Mouse (Mus musculus): ENCODE measurements around the gene Cdh22. TPM values are rescaled to one million over a fixed set of nuclear protein-coding genes. Genes with fewer than 3 reads are reported as not detected.

Gene Cdh22
- polyA plus RNA-seq (2014; fragmentation: Nextera tagmentation; extraction: Ambion mirVana) = 12.4 and 15.4 TPM in 2 replicates

DNA sequence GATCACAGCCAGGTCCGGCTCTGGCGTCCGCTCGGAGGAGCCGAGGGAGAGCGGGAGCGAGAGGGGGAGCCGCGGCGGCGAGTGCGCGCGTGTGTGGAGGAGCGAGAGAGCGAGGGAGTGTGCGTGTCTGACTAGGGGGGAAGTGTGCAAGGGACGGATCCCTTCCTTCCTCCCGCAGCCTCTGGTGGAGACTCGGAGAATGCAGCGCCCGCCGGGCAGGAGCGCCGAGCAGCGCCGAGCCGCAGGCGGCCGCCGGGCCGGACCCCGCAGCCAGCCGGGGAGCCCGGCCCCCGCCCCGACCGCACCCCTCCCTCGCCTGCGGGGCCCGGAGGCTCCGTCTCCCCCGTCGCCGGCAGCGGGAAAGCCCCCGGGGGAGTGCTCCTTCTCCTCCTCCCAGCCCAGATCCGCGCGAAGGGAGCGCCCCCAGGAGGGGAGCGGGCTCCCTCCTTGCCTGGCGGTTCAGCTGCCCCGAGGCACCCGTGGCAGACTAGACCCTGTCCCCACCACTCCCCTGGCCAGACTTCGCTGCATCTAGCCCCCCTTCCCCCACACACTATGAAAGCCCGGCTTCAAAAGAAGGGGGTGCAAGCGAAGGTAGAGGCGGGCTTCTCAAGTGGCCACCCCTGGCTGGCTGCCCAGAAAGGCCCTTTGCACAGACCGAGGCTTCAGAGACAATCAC, at the start of gene Cdh22:
Gene Cdh22, minus strand, starts transcription at position 241 of the 679 bp plus-strand sequence.
- DNase-seq (ENCODE audit: low spot score) = peak; percentile 73
- Histone ChIP-seq H3K9me3 (ENCODE audit: control insufficient read depth, low read length) (no peaks in the 10 kb centered on the region), H3K4me2 (replicated peaks) (peak within 1 kb of the TSS; percentile 97), H3K36me3 (replicated peaks; ENCODE audit: control insufficient read depth, insufficient read depth) (no peaks in the 10 kb centered on the region), H3K27me3 (ENCODE audit: control insufficient read depth, insufficient read depth, low read length) (peaks cover 73% of the 10 kb centered on the region), H3K27ac (peak within 1 kb of the TSS; percentile 72), H3K4me3 (replicated peaks; ENCODE audit: low read length) (peak within 1 kb of the TSS; percentile 59), H3K4me1 (replicated peaks; ENCODE audit: control insufficient read depth, insufficient read depth, low read length) (peaks cover 26% of the 10 kb centered on the region), H3K9ac (peak within 1 kb of the TSS; percentile 82)
- 0% methylated on average over 34 of the region's 60 CpGs for WGBS
- ATAC-seq (ENCODE audit: low FRiP score) = peak; percentile 85

GRCm38 (mm10) chr2:165284377-165284776, 49.7 kb upstream of the Cdh22 start:
- Histone ChIP-seq H3K9ac (no peak overlapping the region; the same call in 1 of the 2 replicates), H3K36me3 (replicated peaks; ENCODE audit: control insufficient read depth, insufficient read depth) (peaks cover 22% of the 10 kb centered on the region), H3K4me3 (replicated peaks; ENCODE audit: low read length) (no peak overlapping the region), H3K27me3 (ENCODE audit: control insufficient read depth, insufficient read depth, low read length) (no peaks in the 10 kb centered on the region), H3K9me3 (ENCODE audit: control insufficient read depth, low read length) (no peaks in the 10 kb centered on the region), H3K27ac (no peak overlapping the region), H3K4me1 (replicated peaks; ENCODE audit: control insufficient read depth, insufficient read depth, low read length) (peaks cover 20% of the 10 kb centered on the region), H3K4me2 (replicated peaks) (no peak overlapping the region)
- ATAC-seq (ENCODE audit: low FRiP score) (no peak), DNase-seq (ENCODE audit: low spot score) (no peak)
- WGBS = 92% methylated on average over 7 of the region's 7 CpGs

DNA sequence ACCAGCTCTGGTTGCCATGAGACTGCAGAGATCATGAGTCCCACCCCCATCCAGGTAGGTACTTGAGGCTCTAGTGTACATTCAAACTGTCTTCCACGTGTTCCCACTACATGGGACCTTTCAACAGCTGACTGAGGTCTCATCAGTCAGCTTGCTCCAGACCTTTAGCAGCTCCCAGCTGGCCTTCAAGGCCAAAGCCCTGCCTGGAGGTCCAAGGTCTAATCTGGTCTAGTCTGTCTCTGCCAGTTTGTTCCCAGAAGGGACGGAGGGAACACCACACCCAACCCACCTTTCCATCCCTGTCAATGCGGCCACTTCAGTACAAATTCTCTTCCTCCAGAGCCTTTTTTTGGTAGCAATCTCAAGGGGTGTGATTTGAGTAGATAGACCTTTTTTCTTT, 49.0 kb upstream of the Cdh22 start:
- no peak for ATAC-seq (ENCODE audit: low FRiP score)
- H3K36me3 ChIP-seq (replicated peaks; ENCODE audit: control insufficient read depth, insufficient read depth) = peaks cover 18% of the 10 kb centered on the region
- H3K9ac ChIP-seq = no peak overlapping the region
- no peaks in the 10 kb centered on the region for H3K27me3 ChIP-seq (ENCODE audit: control insufficient read depth, insufficient read depth, low read length)
- H3K4me3 ChIP-seq (replicated peaks; ENCODE audit: low read length) = no peak overlapping the region
- no peak overlapping the region for H3K4me2 ChIP-seq (replicated peaks)
- peaks cover 14% of the 10 kb centered on the region for H3K4me1 ChIP-seq (replicated peaks; ENCODE audit: control insufficient read depth, insufficient read depth, low read length)
- WGBS = 94% methylated on average over 3 of the region's 3 CpGs
- no peaks in the 10 kb centered on the region for H3K9me3 ChIP-seq (ENCODE audit: control insufficient read depth, low read length)
- no peak overlapping the region for H3K27ac ChIP-seq
- no peak for DNase-seq (ENCODE audit: low spot score)

GRCm38 (mm10) chr2:165281779-165282311, 47.2 kb upstream of the Cdh22 start:
- Histone ChIP-seq H3K4me1 (replicated peaks; ENCODE audit: control insufficient read depth, insufficient read depth, low read length) (peaks cover 2% of the 10 kb centered on the region), H3K4me2 (replicated peaks) (no peak overlapping the region), H3K9ac (no peak overlapping the region), H3K36me3 (replicated peaks; ENCODE audit: control insufficient read depth, insufficient read depth) (peaks cover 34% of the 10 kb centered on the region), H3K9me3 (ENCODE audit: control insufficient read depth, low read length) (no peaks in the 10 kb centered on the region), H3K27ac (no peak overlapping the region), H3K4me3 (replicated peaks; ENCODE audit: low read length) (no peak overlapping the region), H3K27me3 (ENCODE audit: control insufficient read depth, insufficient read depth, low read length) (no peaks in the 10 kb centered on the region)
- DNase-seq (ENCODE audit: low spot score) (no peak), ATAC-seq (ENCODE audit: low FRiP score) (no peak)
- WGBS = 59% methylated on average over 4 of the region's 6 CpGs

GRCm38 (mm10) chr2:165279351-165279750, 44.7 kb upstream of the Cdh22 start:
- peak overlapping the region; percentile 20; the same call in 1 of the 2 replicates for H3K27ac ChIP-seq
- no peak overlapping the region for H3K4me2 ChIP-seq (replicated peaks)
- ATAC-seq (ENCODE audit: low FRiP score) (no peak), DNase-seq (ENCODE audit: low spot score) (no peak)
- H3K4me3 ChIP-seq (replicated peaks; ENCODE audit: low read length) = no peak overlapping the region
- H3K9me3 ChIP-seq (ENCODE audit: control insufficient read depth, low read length) = no peaks in the 10 kb centered on the region
- 38% methylated on average over 10 of the region's 10 CpGs for WGBS
- peaks cover 34% of the 10 kb centered on the region for H3K36me3 ChIP-seq (replicated peaks; ENCODE audit: control insufficient read depth, insufficient read depth)
- peaks cover 15% of the 10 kb centered on the region for H3K4me1 ChIP-seq (replicated peaks; ENCODE audit: control insufficient read depth, insufficient read depth, low read length)
- H3K9ac ChIP-seq = no peak overlapping the region
- no peaks in the 10 kb centered on the region for H3K27me3 ChIP-seq (ENCODE audit: control insufficient read depth, insufficient read depth, low read length)

DNA sequence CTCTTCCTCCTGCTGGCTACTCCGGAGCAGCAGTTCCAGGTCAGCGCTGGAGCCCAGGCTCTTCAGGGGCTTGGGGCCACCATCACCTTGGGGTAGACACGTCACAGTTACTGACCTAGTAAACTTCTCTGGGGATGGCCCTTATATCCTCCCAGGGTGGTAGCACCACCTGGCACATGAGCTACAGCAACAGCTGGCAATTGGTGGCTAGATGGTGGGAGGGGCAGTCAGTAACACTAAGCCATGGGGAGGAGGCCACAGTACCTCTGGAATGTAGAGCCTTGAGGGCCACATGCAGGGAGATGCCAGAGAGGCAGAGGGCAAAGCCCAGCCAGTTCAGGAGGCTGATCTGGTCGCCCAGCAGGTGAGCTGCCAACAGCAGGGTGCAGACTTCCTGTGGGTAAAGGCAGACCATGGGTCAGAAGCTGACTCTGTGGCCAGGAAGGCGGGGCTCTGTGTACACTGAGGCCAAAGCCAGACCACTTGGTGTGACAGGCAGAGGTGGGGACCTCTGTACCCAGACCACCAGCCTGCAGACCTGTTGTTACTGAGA, 42.6 kb upstream of the Cdh22 start:
- H3K36me3 ChIP-seq (replicated peaks; ENCODE audit: control insufficient read depth, insufficient read depth) = peaks cover 29% of the 10 kb centered on the region
- H3K4me2 ChIP-seq (replicated peaks) = no peak overlapping the region
- H3K27me3 ChIP-seq (ENCODE audit: control insufficient read depth, insufficient read depth, low read length) = no peaks in the 10 kb centered on the region
- peaks cover 28% of the 10 kb centered on the region for H3K4me1 ChIP-seq (replicated peaks; ENCODE audit: control insufficient read depth, insufficient read depth, low read length)
- no peak overlapping the region for H3K9ac ChIP-seq
- no peak for DNase-seq (ENCODE audit: low spot score)
- ATAC-seq (ENCODE audit: low FRiP score) = no peak
- H3K4me3 ChIP-seq (replicated peaks; ENCODE audit: low read length) = no peak overlapping the region
- H3K27ac ChIP-seq = no peak overlapping the region
- WGBS = 85% methylated on average over 5 of the region's 5 CpGs
- no peaks in the 10 kb centered on the region for H3K9me3 ChIP-seq (ENCODE audit: control insufficient read depth, low read length)

- peaks cover 26% of the 10 kb centered on the region for H3K36me3 ChIP-seq (replicated peaks; ENCODE audit: control insufficient read depth, insufficient read depth)
- ATAC-seq (ENCODE audit: low FRiP score) = peak; percentile 39; the same call in 1 of the 2 replicates
- H3K9me3 ChIP-seq (ENCODE audit: control insufficient read depth, low read length) = no peaks in the 10 kb centered on the region
- 20% methylated on average over 8 of the region's 8 CpGs for WGBS
- no peak overlapping the region for H3K4me2 ChIP-seq (replicated peaks)
- H3K4me3 ChIP-seq (replicated peaks; ENCODE audit: low read length) = no peak overlapping the region
- H3K9ac ChIP-seq = no peak overlapping the region
- peak overlapping the region; percentile 63; the same call in 1 of the 2 replicates for H3K27ac ChIP-seq
- DNase-seq (ENCODE audit: low spot score) = peak; percentile 69
- peaks cover 38% of the 10 kb centered on the region for H3K4me1 ChIP-seq (replicated peaks; ENCODE audit: control insufficient read depth, insufficient read depth, low read length)
- H3K27me3 ChIP-seq (ENCODE audit: control insufficient read depth, insufficient read depth, low read length) = no peaks in the 10 kb centered on the region
Observed at GRCm38 (mm10) chr2:165275824-165276223, 41.2 kb upstream of the Cdh22 start.

GRCm38 (mm10) chr2:165275124-165275640, 40.5 kb upstream of the Cdh22 start:
- Histone ChIP-seq H3K36me3 (replicated peaks; ENCODE audit: control insufficient read depth, insufficient read depth) (peaks cover 20% of the 10 kb centered on the region), H3K9me3 (ENCODE audit: control insufficient read depth, low read length) (no peaks in the 10 kb centered on the region), H3K4me1 (replicated peaks; ENCODE audit: control insufficient read depth, insufficient read depth, low read length) (peaks cover 40% of the 10 kb centered on the region), H3K4me2 (replicated peaks) (no peak overlapping the region), H3K27me3 (ENCODE audit: control insufficient read depth, insufficient read depth, low read length) (no peaks in the 10 kb centered on the region), H3K27ac (peak overlapping the region; percentile 63), H3K4me3 (replicated peaks; ENCODE audit: low read length) (no peak overlapping the region), H3K9ac (no peak overlapping the region)
- ATAC-seq (ENCODE audit: low FRiP score) = peak; percentile 43
- DNase-seq (ENCODE audit: low spot score) = no peak
- 34% methylated on average over 8 of the region's 8 CpGs for WGBS

DNA sequence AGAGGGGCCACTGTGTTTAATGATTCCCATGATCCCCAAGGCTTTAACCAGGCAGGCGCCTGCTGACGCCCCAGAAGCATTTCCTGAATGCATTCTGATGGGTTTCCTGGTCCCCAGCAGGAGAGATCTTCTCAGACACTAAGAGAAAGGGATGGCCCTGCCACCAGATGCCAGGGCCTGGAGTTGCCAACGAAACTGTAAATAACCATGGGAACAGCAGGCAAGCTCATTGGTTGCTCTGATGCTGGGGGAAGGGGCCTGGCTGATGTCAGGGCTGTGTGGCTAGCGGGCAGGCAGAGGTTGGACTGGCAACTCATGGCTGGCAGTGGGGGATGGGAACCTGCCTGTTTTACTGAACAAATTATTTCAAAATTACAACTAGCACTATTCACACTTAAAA, 38.9 kb upstream of the Cdh22 start:
- Histone ChIP-seq H3K27ac (0 out of 2 replicates have a peak overlapping the region, but pooled peaks have one; percentile 7), H3K4me3 (replicated peaks; ENCODE audit: low read length) (no peak overlapping the region), H3K36me3 (replicated peaks; ENCODE audit: control insufficient read depth, insufficient read depth) (peaks cover 16% of the 10 kb centered on the region), H3K9me3 (ENCODE audit: control insufficient read depth, low read length) (no peaks in the 10 kb centered on the region), H3K9ac (no peak overlapping the region), H3K4me2 (replicated peaks) (no peak overlapping the region), H3K4me1 (replicated peaks; ENCODE audit: control insufficient read depth, insufficient read depth, low read length) (peaks cover 40% of the 10 kb centered on the region), H3K27me3 (ENCODE audit: control insufficient read depth, insufficient read depth, low read length) (0 out of 2 replicates have a peak, but pooled peaks cover under 1% of the 10 kb centered on the region)
- ATAC-seq (ENCODE audit: low FRiP score) = no peak
- DNase-seq (ENCODE audit: low spot score) = no peak
- WGBS = 23% methylated on average over 4 of the region's 4 CpGs

All from hindbrain, embryonic 14.5 days (tissue).